Mouse (Mus musculus) brain, embryonic 14.5 days (tissue): ENCODE data around the gene Rnaseh2a.

Experiments
- CTCF ChIP-seq: fragments of 200-500 bp; IDR thresholded peaks from 2 replicates; pipeline ENCODE4 v1.5.1; 2012; ENCODE audit warnings: inconsistent platforms, mild to moderate bottlenecking, moderate library complexity, borderline replicate concordance; ENCODE audit not compliant: insufficient read depth, insufficient read length; ENCODE audit errors: extremely low read depth
- POLR2A ChIP-seq: fragments of 200-500 bp; IDR thresholded peaks from 2 replicates; pipeline ENCODE4 v1.6.1; 2012; ENCODE audit warnings: mild to moderate bottlenecking, inconsistent platforms, borderline replicate concordance; ENCODE audit not compliant: poor library complexity, insufficient read depth, insufficient read length, severe bottlenecking; ENCODE audit errors: extremely low read depth

- TF ChIP-seq POLR2A (no peak), CTCF (no peak)
Measured at GRCm38 (mm10) chr8:84925557-84925956, 44.0 kb downstream of the Rnaseh2a start.
